In the genomic region with DNA sequence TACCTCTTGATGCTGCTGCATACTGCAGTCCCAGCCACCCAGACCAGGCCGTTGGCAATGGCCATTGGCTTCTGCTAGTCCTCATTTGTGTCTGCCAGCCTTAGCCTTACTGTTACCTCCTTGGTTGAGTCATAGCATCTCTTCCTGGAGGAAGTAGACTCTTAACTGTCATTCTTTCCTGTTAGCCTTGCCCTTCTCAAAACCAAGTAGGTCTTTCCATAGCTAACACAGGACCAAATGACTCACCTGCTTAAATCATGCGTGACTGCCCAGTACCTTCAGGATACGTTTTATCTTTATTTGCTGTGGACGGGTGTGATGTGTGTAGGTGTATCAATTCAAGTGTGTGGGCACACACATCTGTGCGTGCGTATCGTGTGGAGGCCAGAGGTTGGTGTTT, we compare ENCODE assay signal across 25 mouse cellular contexts.
DNase-seq lines count a peak whose midpoint lies in the region; ATAC-seq and TF ChIP-seq lines count a peak whose summit lies in the region.
"Had no signal": no experiment of that assay in that cellular context is flagged by ENCODE, and none has a peak within 500 bp of the region (broad histone marks: within the 10 kb centered on the region; RNA-seq: fewer than 3 reads in every experiment).

No protein-coding gene starts in this region.

- peaks cover 18 to 28% of the 10 kb centered on the region in 2 experiments for H3K4me1 ChIP-seq in CH12.LX (ENCODE audit: control insufficient read depth in 1 of 2, insufficient read depth in 2 of 2)
- peaks cover 18% of the 10 kb centered on the region for H3K4me1 ChIP-seq in midbrain, embryonic 11.5 days (ENCODE audit: control insufficient read depth, insufficient read depth, low read length)

- dilution Hi-C loops in CH12.LX (cut with MboI; ENCODE audit: extremely low pct_ligation_motif_present, extremely low pct_unique_long_range_greater_than_20kb, low sequenced_read_pairs), result no loop called here

- no peak overlapping the region for H3K27ac ChIP-seq in CH12.LX (ENCODE audit: insufficient read depth, low read depth)
- H3K27ac ChIP-seq in midbrain, embryonic 11.5 days (ENCODE audit: low read depth, low read length), result no peak overlapping the region
- H3K27ac ChIP-seq: embryonic facial prominence, embryonic 13.5 days; embryonic facial prominence, embryonic 15.5 days; forebrain, embryonic 10.5 days; forebrain, embryonic 12.5 days had no signal

- H3K9ac ChIP-seq in CH12.LX (ENCODE audit: insufficient read depth, low read depth), result no peak overlapping the region
- no peak overlapping the region for H3K9ac ChIP-seq in midbrain, embryonic 11.5 days (ENCODE audit: low read length)
- H3K9ac ChIP-seq: embryonic facial prominence, embryonic 13.5 days; embryonic facial prominence, embryonic 15.5 days; forebrain, embryonic 12.5 days had no signal

- DNase-seq in 416B (ENCODE audit: low read depth), result peak; percentile 75
- peak; percentile 10 for DNase-seq in A20 (ENCODE audit: low read depth, low spot score)
- peak; percentile 76 for DNase-seq in CH12.LX (ENCODE audit: extremely low read depth)
- no peak for DNase-seq in midbrain, embryonic 11.5 days (ENCODE audit: low spot score, missing footprints)
- no peak for DNase-seq in kidney, adult 11 months
- no peak for DNase-seq in yolk sac, embryonic 10.5 days (ENCODE audit: low spot score)
- DNase-seq in spleen, adult 18-20 months, result no peak
- DNase-seq: adrenal gland, adult 8-10 months; adrenal gland, postnatal 14 days; adrenal gland, postnatal 36 days; cerebellum, adult 11-12 months; cerebellum, adult 2 months; cerebellum, adult 9-10 months; cerebellum, postnatal 25 days; embryo, embryonic 11 days had no signal

- TF ChIP-seq EP300 in CH12.LX (IDR thresholded peaks at IDR 0.05; ENCODE audit: low read length), result peak; percentile 91

- no peak overlapping the region for H3K4me2 ChIP-seq in CH12.LX (ENCODE audit: insufficient read depth, low read depth, poor library complexity, severe bottlenecking)
- no peak overlapping the region for H3K4me2 ChIP-seq in midbrain, embryonic 11.5 days
- H3K4me2 ChIP-seq: embryonic facial prominence, embryonic 13.5 days; embryonic facial prominence, embryonic 15.5 days; forebrain, embryonic 12.5 days had no signal

- TF ChIP-seq POLR2A in CH12.LX (IDR thresholded peaks at IDR 0.05; ENCODE audit: low read depth, low read length), result no peak

- H3K4me3 ChIP-seq in CH12.LX (replicated peaks in 1 of 3; ENCODE audit: low read depth in 2 of 3, low read length in 2 of 3, poor library complexity in 1 of 3), result no peak overlapping the region
- H3K4me3 ChIP-seq in midbrain, embryonic 11.5 days (ENCODE audit: low read depth, low read length), result no peak overlapping the region
- H3K4me3 ChIP-seq: embryonic facial prominence, embryonic 13.5 days; embryonic facial prominence, embryonic 15.5 days; erythroblast, embryonic 14.5 days; forebrain, embryonic 10.5 days; forebrain, embryonic 12.5 days had no signal

- TF ChIP-seq CTCF in CH12.LX (conservative IDR thresholded peaks at IDR 0.05 in 1 of 2, IDR thresholded peaks at IDR 0.05 in 1 of 2; ENCODE audit: low read depth in 2 of 2, low read length in 2 of 2), result no peak

- no peaks in the 10 kb centered on the region for H3K9me3 ChIP-seq in CH12.LX (replicated peaks; ENCODE audit: low read length)
- no peaks in the 10 kb centered on the region for H3K9me3 ChIP-seq in midbrain, embryonic 11.5 days (ENCODE audit: control insufficient read depth, low read length)
- H3K9me3 ChIP-seq: embryonic facial prominence, embryonic 13.5 days; embryonic facial prominence, embryonic 15.5 days; forebrain, embryonic 10.5 days; forebrain, embryonic 12.5 days had no signal

- 91% methylated on average over 7 of the region's 7 CpGs for WGBS in midbrain, embryonic 11.5 days

- H3K27me3 ChIP-seq in CH12.LX (replicated peaks), result no peaks in the 10 kb centered on the region
- no peaks in the 10 kb centered on the region for H3K27me3 ChIP-seq in midbrain, embryonic 11.5 days (ENCODE audit: control insufficient read depth, insufficient read depth, low read length)
- H3K27me3 ChIP-seq: embryonic facial prominence, embryonic 13.5 days; embryonic facial prominence, embryonic 15.5 days; forebrain, embryonic 12.5 days; Patski had no signal

- TF ChIP-seq RAD21 in CH12.LX (IDR thresholded peaks at IDR 0.05; ENCODE audit: low read depth, low read length), result no peak

- no peaks in the 10 kb centered on the region for H3K79me2 ChIP-seq in CH12.LX (replicated peaks; ENCODE audit: control insufficient read depth, extremely low read depth, insufficient read depth, poor library complexity, severe bottlenecking)

- in situ Hi-C loops in CH12.LX (cut with MboI; ENCODE audit: low pct_ligation_motif_present, low pct_unique_long_range_greater_than_20kb, low sequenced_read_pairs), result no loop called here

- no peaks in the 10 kb centered on the region for H3K36me3 ChIP-seq in CH12.LX (replicated peaks in 1 of 2; ENCODE audit: control insufficient read depth in 1 of 2, insufficient read depth in 1 of 2, low read length in 1 of 2)
- no peaks in the 10 kb centered on the region for H3K36me3 ChIP-seq in midbrain, embryonic 11.5 days (ENCODE audit: control insufficient read depth, insufficient read depth, low read length)
- H3K36me3 ChIP-seq: embryonic facial prominence, embryonic 13.5 days; embryonic facial prominence, embryonic 15.5 days; forebrain, embryonic 10.5 days; forebrain, embryonic 12.5 days had no signal

- ATAC-seq in inflammation-experienced regulatory T-cells, adult 6 months, result peak; percentile 29
- no peak for ATAC-seq in midbrain, embryonic 11.5 days (ENCODE audit: low FRiP score)
- ATAC-seq: activated CD4-positive, CD25-positive, alpha-beta regulatory T cell, adult 4 months; forebrain, embryonic 14.5 days; forebrain, embryonic 16.5 days; Patski had no signal

TF ChIP-seq in CH12.LX, 34 proteins besides CTCF, POLR2A, EP300 and RAD21:
- TF ChIP-seq POLR2AphosphoS2 (IDR thresholded peaks at IDR 0.05; ENCODE audit: low read depth, low read length) (no peak), MXI1 (IDR thresholded peaks at IDR 0.05; ENCODE audit: low read depth, low read length) (no peak), MYC (IDR thresholded peaks at IDR 0.05; ENCODE audit: low read depth, low read length) (no peak), NRF1 (IDR thresholded peaks at IDR 0.05; ENCODE audit: low read depth, low read length) (no peak), SIN3A (IDR thresholded peaks at IDR 0.05; ENCODE audit: low read length) (no peak), ZC3H11A (IDR thresholded peaks at IDR 0.05; ENCODE audit: low read depth, low read length) (no peak), SMC3 (IDR thresholded peaks at IDR 0.05; ENCODE audit: low read depth, low read length) (no peak), PAX5 (IDR thresholded peaks at IDR 0.05; ENCODE audit: low read length) (no peak), GABPA (IDR thresholded peaks at IDR 0.05; ENCODE audit: insufficient replicate concordance, low read depth, low read length) (no peak), CHD1 (IDR thresholded peaks at IDR 0.05; ENCODE audit: low read depth, low read length) (no peak), RCOR1 (conservative IDR thresholded peaks at IDR 0.05; ENCODE audit: low read depth, low read length) (0 out of 2 replicates have a peak, but pooled peaks have one; percentile 50), JUN (IDR thresholded peaks at IDR 0.05; ENCODE audit: insufficient read depth, low read depth, low read length) (peak; percentile 86), MAZ (IDR thresholded peaks at IDR 0.05; ENCODE audit: low read depth, low read length) (no peak), TBP (conservative IDR thresholded peaks at IDR 0.05; ENCODE audit: low read depth, low read length) (no peak), KAT2A (IDR thresholded peaks at IDR 0.05; ENCODE audit: insufficient replicate concordance, low read length) (no peak), E2F4 (IDR thresholded peaks at IDR 0.05; ENCODE audit: insufficient replicate concordance, low read depth, low read length) (no peak), HCFC1 (IDR thresholded peaks at IDR 0.05; ENCODE audit: low read depth, low read length) (no peak), IRF4 (IDR thresholded peaks at IDR 0.05; ENCODE audit: low read depth, low read length) (peak; percentile 83), MEF2A (IDR thresholded peaks at IDR 0.05; ENCODE audit: borderline replicate concordance, low read depth, low read length) (no peak), USF2 (conservative IDR thresholded peaks at IDR 0.05; ENCODE audit: low read depth, low read length) (no peak), BHLHE40 (IDR thresholded peaks at IDR 0.05; ENCODE audit: low read depth, low read length) (peak; percentile 72), ETS1 (conservative IDR thresholded peaks at IDR 0.05; ENCODE audit: low read depth, low read length) (peak; percentile 75), JUND (conservative IDR thresholded peaks at IDR 0.05; ENCODE audit: low read depth, low read length) (peak; percentile 89), TCF12 (IDR thresholded peaks at IDR 0.05; ENCODE audit: low read depth, low read length) (0 out of 2 replicates have a peak, but pooled peaks have one; percentile 46), ZMIZ1 (IDR thresholded peaks at IDR 0.05; ENCODE audit: low read depth, low read length) (no peak), UBTF (IDR thresholded peaks at IDR 0.05; ENCODE audit: low read depth, low read length) (no peak), ELF1 (IDR thresholded peaks at IDR 0.05; ENCODE audit: low read depth, low read length) (0 out of 2 replicates have a peak, but pooled peaks have one; percentile 14), CHD2 (IDR thresholded peaks at IDR 0.05; ENCODE audit: low read length) (peak; percentile 28; the same call in 1 of the 2 replicates), ZKSCAN1 (IDR thresholded peaks at IDR 0.05; ENCODE audit: borderline replicate concordance, low read depth, low read length) (no peak), USF1 (IDR thresholded peaks at IDR 0.05; ENCODE audit: low read depth, low read length) (no peak), NELFE (IDR thresholded peaks at IDR 0.05; ENCODE audit: low read depth, low read length) (no peak), ZNF384 (IDR thresholded peaks at IDR 0.05; ENCODE audit: low read depth, low read length) (no peak), MAFK (IDR thresholded peaks at IDR 0.05; ENCODE audit: insufficient replicate concordance, low read length) (no peak), MAX (IDR thresholded peaks at IDR 0.05; ENCODE audit: low read length) (no peak)

Comparison
In these comparisons a context has a peak if more than half of its experiments do, and no peak if none do; other contexts are left out.
1. DNase-seq: peak in 416B (single experiment), A20 (single experiment) and CH12.LX (single experiment); none in midbrain, embryonic 11.5 days (single experiment), kidney, adult 11 months (single experiment), yolk sac, embryonic 10.5 days (single experiment) and spleen, adult 18-20 months (0 of 2).